14 mouse cellular contexts compared by ENCODE assay signal in genomic region chr11:98597991-98598390, GRCm38 (mm10). TPM values are rescaled to one million over a fixed set of nuclear protein-coding genes. Genes with fewer than 3 reads are reported as not detected.
DNase-seq lines count a peak whose midpoint lies in the region; ATAC-seq and TF ChIP-seq lines count a peak whose summit lies in the region.
"Had no signal": no experiment of that assay in that cellular context is flagged by ENCODE, and none has a peak within 500 bp of the region (broad histone marks: within the 10 kb centered on the region; RNA-seq: fewer than 3 reads in every experiment).

TSS of gene Lrrc3c (plus strand) at chr11:98598291.

- H3K4me2 ChIP-seq in hindbrain, postnatal 0 days (ENCODE audit: low read depth, low read length): peak within 1 kb of the TSS; percentile 38
- H3K4me2 ChIP-seq in hindbrain, embryonic 11.5 days (replicated peaks; ENCODE audit: low read depth, low read length): no peak within 1 kb of the TSS
- H3K4me2 ChIP-seq in forebrain, embryonic 16.5 days (ENCODE audit: low read length): peak within 1 kb of the TSS; percentile 40
- H3K4me2 ChIP-seq: embryonic facial prominence, embryonic 12.5 days; liver, embryonic 11.5 days had no signal

- DNase-seq in heart, adult 11 months: peak; percentile 79
- DNase-seq in heart, postnatal 4 days: no peak
- DNase-seq in hindbrain, postnatal 0 days (ENCODE audit: low spot score): no peak
- no peak for DNase-seq in hindbrain, embryonic 11.5 days (ENCODE audit: low spot score)
- DNase-seq in frontal cortex, postnatal 14 days (ENCODE audit: low spot score in 2 of 2): no peak
- DNase-seq in kidney, postnatal 10 days: no peak

- 87% methylated on average over 8 of the region's 8 CpGs for WGBS in hindbrain, postnatal 0 days
- 89% methylated on average over 8 of the region's 8 CpGs for WGBS in hindbrain, embryonic 11.5 days
- 83% methylated on average over 8 of the region's 8 CpGs for WGBS in forebrain, embryonic 16.5 days

- H3K9me3 ChIP-seq in hindbrain, postnatal 0 days (ENCODE audit: low read length): no peaks in the 10 kb centered on the region
- H3K9me3 ChIP-seq in hindbrain, embryonic 11.5 days (ENCODE audit: control insufficient read depth, low read length): no peaks in the 10 kb centered on the region
- H3K9me3 ChIP-seq in E14TG2a.4 (ENCODE audit: low read length): no peaks in the 10 kb centered on the region
- H3K9me3 ChIP-seq in forebrain, embryonic 16.5 days (ENCODE audit: control insufficient read depth, low read length): no peaks in the 10 kb centered on the region
- H3K9me3 ChIP-seq: embryonic facial prominence, embryonic 12.5 days had no signal

- no peak within 1 kb of the TSS for H3K27ac ChIP-seq in hindbrain, postnatal 0 days
- no peak within 1 kb of the TSS for H3K27ac ChIP-seq in hindbrain, embryonic 11.5 days (ENCODE audit: low read depth, low read length)
- H3K27ac ChIP-seq in forebrain, embryonic 16.5 days (ENCODE audit: low read length): no peak within 1 kb of the TSS
- H3K27ac ChIP-seq: embryonic facial prominence, embryonic 12.5 days had no signal

- no peak for TF ChIP-seq CTCF in hindbrain, postnatal 0 days (IDR thresholded peaks at IDR 0.05; ENCODE audit: low read depth)
- no peak for TF ChIP-seq CTCF in E14TG2a.4 (conservative IDR thresholded peaks at IDR 0.05; ENCODE audit: low read length)

- no peaks in the 10 kb centered on the region for H3K36me3 ChIP-seq in hindbrain, postnatal 0 days (ENCODE audit: insufficient read depth, low read length)
- H3K36me3 ChIP-seq in hindbrain, embryonic 11.5 days (ENCODE audit: control insufficient read depth, insufficient read depth, low read length): no peaks in the 10 kb centered on the region
- H3K36me3 ChIP-seq in E14TG2a.4 (ENCODE audit: insufficient read depth, low read length): no peaks in the 10 kb centered on the region
- no peaks in the 10 kb centered on the region for H3K36me3 ChIP-seq in forebrain, embryonic 16.5 days (ENCODE audit: control insufficient read depth, insufficient read depth)
- H3K36me3 ChIP-seq: embryonic facial prominence, embryonic 12.5 days had no signal

- no peak for ATAC-seq in hindbrain, postnatal 0 days
- ATAC-seq in hindbrain, embryonic 11.5 days (ENCODE audit: low FRiP score): no peak
- ATAC-seq in forebrain, embryonic 16.5 days: no peak

- peaks cover 3% of the 10 kb centered on the region; the same call in 1 of the 2 replicates for H3K27me3 ChIP-seq in hindbrain, postnatal 0 days (ENCODE audit: insufficient read depth, low read length)
- 0 out of 2 replicates have a peak, but pooled peaks cover 5% of the 10 kb centered on the region for H3K27me3 ChIP-seq in hindbrain, embryonic 11.5 days (ENCODE audit: control insufficient read depth, insufficient read depth, low read length)
- peaks cover 39% of the 10 kb centered on the region for H3K27me3 ChIP-seq in E14TG2a.4 (ENCODE audit: insufficient read depth, low read length)
- H3K27me3 ChIP-seq in forebrain, embryonic 16.5 days (replicated peaks; ENCODE audit: control insufficient read depth, insufficient read depth, low read length): peaks cover 9% of the 10 kb centered on the region; the same call in 1 of the 2 replicates

- H3K9ac ChIP-seq in hindbrain, postnatal 0 days (replicated peaks; ENCODE audit: low read length): no peak within 1 kb of the TSS
- H3K9ac ChIP-seq in hindbrain, embryonic 11.5 days (ENCODE audit: low read depth, low read length): no peak within 1 kb of the TSS
- H3K9ac ChIP-seq in forebrain, embryonic 16.5 days (replicated peaks; ENCODE audit: low read depth, low read length): no peak within 1 kb of the TSS
- H3K9ac ChIP-seq: embryonic facial prominence, embryonic 12.5 days had no signal

- peaks cover 4% of the 10 kb centered on the region; the same call in 1 of the 2 replicates for H3K4me1 ChIP-seq in hindbrain, postnatal 0 days (ENCODE audit: insufficient read depth, low read length)
- no peaks in the 10 kb centered on the region for H3K4me1 ChIP-seq in hindbrain, embryonic 11.5 days (replicated peaks; ENCODE audit: control insufficient read depth, insufficient read depth, low read length)
- peaks cover 36% of the 10 kb centered on the region for H3K4me1 ChIP-seq in E14TG2a.4 (replicated peaks; ENCODE audit: low read depth, low read length)
- peaks cover 4% of the 10 kb centered on the region; the same call in 1 of the 2 replicates for H3K4me1 ChIP-seq in forebrain, embryonic 16.5 days (replicated peaks; ENCODE audit: control insufficient read depth, insufficient read depth, low read length)

- no peak within 1 kb of the TSS for H3K4me3 ChIP-seq in hindbrain, postnatal 0 days (ENCODE audit: low read length)
- H3K4me3 ChIP-seq in hindbrain, embryonic 11.5 days (ENCODE audit: low read depth, low read length): no peak within 1 kb of the TSS
- peak within 1 kb of the TSS; percentile 69 for H3K4me3 ChIP-seq in E14TG2a.4 (replicated peaks; ENCODE audit: low read length)
- no peak within 1 kb of the TSS for H3K4me3 ChIP-seq in forebrain, embryonic 16.5 days (replicated peaks; ENCODE audit: low read length)
- H3K4me3 ChIP-seq: embryonic facial prominence, embryonic 12.5 days had no signal

RNA-seq across cellular contexts. Expression of gene Lrrc3c, which starts in this region (rescaled TPM):
- not detected for total RNA-seq in heart, postnatal 4 days (2021)
- total RNA-seq in hindbrain, postnatal 0 days (2014; rRNA removed): not detected in 2 replicates
- not detected in 2 replicates for polyA plus RNA-seq in hindbrain, postnatal 0 days (2015; fragmentation: Nextera tagmentation; extraction: Ambion mirVana)
- polyA plus RNA-seq in hindbrain, embryonic 11.5 days (2014; fragmentation: Nextera tagmentation; extraction: Ambion mirVana): not detected in 2 replicates
- not detected in 2 replicates for polyA plus RNA-seq in forebrain, embryonic 16.5 days (2015; fragmentation: Nextera tagmentation; extraction: Ambion mirVana)
- total RNA-seq: gastrocnemius, adult 18-20 months; left cerebral cortex, adult 18-20 months had no signal
- polyA plus RNA-seq: brain, embryonic 14.5 days; embryonic facial prominence, embryonic 12.5 days; intestine, embryonic 14.5 days; liver, embryonic 11.5 days had no signal
